Mouse (Mus musculus): ENCODE measurements around the gene Tmc8. TPM values are rescaled to one million over a fixed set of nuclear protein-coding genes. Genes with fewer than 3 reads are reported as not detected.

The Tmc8 gene
- polyA plus RNA-seq, 1 experiment from 2014 or later, result 3.6 TPM

- WGBS, result 93% methylated on average over 14 of the region's 14 CpGs
- Histone ChIP-seq H3K9me3 (replicated peaks) (no peaks in the 10 kb centered on the region), H3K36me3 (peaks cover 59% of the 10 kb centered on the region), H3K4me1 (peaks cover 38% of the 10 kb centered on the region), H3K27me3 (no peaks in the 10 kb centered on the region), H3K4me3 (replicated peaks) (no peak overlapping the region), H3K9ac (no peak overlapping the region), H3K27ac (no peak overlapping the region), H3K4me2 (no peak overlapping the region)
- no peak for ATAC-seq (replicated peaks; ENCODE audit: low FRiP score)
Observed at GRCm38 (mm10) chr11:117776085-117776792, 5.6 kb upstream of the Tmc8 start.

GRCm38 (mm10) chr11:117777111-117777510, 4.8 kb upstream of the Tmc8 start:
- no peaks in the 10 kb centered on the region for H3K9me3 ChIP-seq (replicated peaks)
- WGBS, result 86% methylated on average over 5 of the region's 5 CpGs
- no peak overlapping the region for H3K9ac ChIP-seq
- no peak for ATAC-seq (replicated peaks; ENCODE audit: low FRiP score)
- no peak overlapping the region for H3K27ac ChIP-seq
- no peak overlapping the region for H3K4me2 ChIP-seq
- peaks cover 53% of the 10 kb centered on the region for H3K36me3 ChIP-seq
- H3K4me1 ChIP-seq, result peaks cover 47% of the 10 kb centered on the region
- no peaks in the 10 kb centered on the region for H3K27me3 ChIP-seq
- H3K4me3 ChIP-seq (replicated peaks), result no peak overlapping the region

GRCm38 (mm10) chr11:117778031-117778430, 3.8 kb upstream of the Tmc8 start:
- ATAC-seq (replicated peaks; ENCODE audit: low FRiP score), result no peak
- H3K4me3 ChIP-seq (replicated peaks), result no peak overlapping the region
- H3K4me2 ChIP-seq, result peak overlapping the region; percentile 99; the same call in 1 of the 2 replicates
- no peaks in the 10 kb centered on the region for H3K9me3 ChIP-seq (replicated peaks)
- WGBS, result 92% methylated on average over 11 of the region's 11 CpGs
- H3K9ac ChIP-seq, result no peak overlapping the region
- 0 out of 2 replicates have a peak, but pooled peaks cover 2% of the 10 kb centered on the region for H3K27me3 ChIP-seq
- H3K36me3 ChIP-seq, result peaks cover 46% of the 10 kb centered on the region
- H3K27ac ChIP-seq, result no peak overlapping the region
- H3K4me1 ChIP-seq, result peaks cover 56% of the 10 kb centered on the region

GRCm38 (mm10) chr11:117778851-117779433, 2.9 kb upstream of the Tmc8 start:
- Histone ChIP-seq H3K4me3 (replicated peaks) (peak overlapping the region; percentile 61), H3K4me1 (peaks cover 64% of the 10 kb centered on the region), H3K9me3 (replicated peaks) (no peaks in the 10 kb centered on the region), H3K27ac (peak overlapping the region; percentile 97), H3K36me3 (peaks cover 37% of the 10 kb centered on the region), H3K9ac (peak overlapping the region; percentile 54), H3K27me3 (0 out of 2 replicates have a peak, but pooled peaks cover 6% of the 10 kb centered on the region), H3K4me2 (peak overlapping the region; percentile 99)
- no peak for ATAC-seq (replicated peaks; ENCODE audit: low FRiP score)
- 29% methylated on average over 12 of the region's 12 CpGs for WGBS

GRCm38 (mm10) chr11:117779434-117780198, 2.3 kb upstream of the Tmc8 start:
- H3K9me3 ChIP-seq (replicated peaks), result no peaks in the 10 kb centered on the region
- H3K4me3 ChIP-seq (replicated peaks), result peak overlapping the region; percentile 61
- H3K27ac ChIP-seq, result peak overlapping the region; percentile 97
- H3K36me3 ChIP-seq, result peaks cover 30% of the 10 kb centered on the region
- ATAC-seq (replicated peaks; ENCODE audit: low FRiP score), result peak; percentile 16; the same call in 1 of the 2 replicates
- peaks cover 6% of the 10 kb centered on the region; the same call in 1 of the 2 replicates for H3K27me3 ChIP-seq
- WGBS, result 1% methylated on average over 38 of the region's 38 CpGs
- peak overlapping the region; percentile 54 for H3K9ac ChIP-seq
- peak overlapping the region; percentile 99 for H3K4me2 ChIP-seq
- peaks cover 64% of the 10 kb centered on the region for H3K4me1 ChIP-seq

GRCm38 (mm10) chr11:117780199-117780515, 1.7 kb upstream of the Tmc8 start:
- Histone ChIP-seq H3K27me3 (peaks cover 6% of the 10 kb centered on the region; the same call in 1 of the 2 replicates), H3K27ac (peak overlapping the region; percentile 97), H3K4me1 (peaks cover 64% of the 10 kb centered on the region), H3K4me3 (replicated peaks) (peak overlapping the region; percentile 61), H3K9ac (peak overlapping the region; percentile 54), H3K9me3 (replicated peaks) (no peaks in the 10 kb centered on the region), H3K4me2 (peak overlapping the region; percentile 99), H3K36me3 (peaks cover 25% of the 10 kb centered on the region)
- WGBS, result 2% methylated on average over 17 of the region's 17 CpGs
- ATAC-seq (replicated peaks; ENCODE audit: low FRiP score), result peak; percentile 13

GRCm38 (mm10) chr11:117780582-117781111, 1.2 kb upstream of the Tmc8 start:
- H3K4me2 ChIP-seq, result peak overlapping the region; percentile 99
- under 1% methylated on average over 19 of the region's 19 CpGs for WGBS

GRCm38 (mm10) chr11:117781199-117781821, 566 bp upstream of the Tmc8 start:
- WGBS, result 9% methylated on average over 18 of the region's 18 CpGs
- Histone ChIP-seq H3K4me3 (replicated peaks) (peak overlapping the region; percentile 61), H3K4me2 (peak overlapping the region; percentile 99), H3K9ac (no peak overlapping the region), H3K4me1 (peaks cover 66% of the 10 kb centered on the region), H3K9me3 (replicated peaks) (no peaks in the 10 kb centered on the region), H3K36me3 (peaks cover 19% of the 10 kb centered on the region; the same call in 1 of the 2 replicates), H3K27me3 (peaks cover 6% of the 10 kb centered on the region; the same call in 1 of the 2 replicates), H3K27ac (peak overlapping the region; percentile 97)
- peak; percentile 6; the same call in 1 of the 2 replicates for ATAC-seq (replicated peaks; ENCODE audit: low FRiP score)

More at GRCm38 (mm10) chr11:117780582-117781111, 1.2 kb upstream of the Tmc8 start:
- peak; percentile 75 for ATAC-seq (replicated peaks; ENCODE audit: low FRiP score)
- Histone ChIP-seq H3K9me3 (replicated peaks) (no peaks in the 10 kb centered on the region), H3K27ac (peak overlapping the region; percentile 97), H3K4me1 (peaks cover 64% of the 10 kb centered on the region), H3K4me3 (replicated peaks) (peak overlapping the region; percentile 61), H3K9ac (peak overlapping the region; percentile 54), H3K27me3 (peaks cover 6% of the 10 kb centered on the region; the same call in 1 of the 2 replicates), H3K36me3 (peaks cover 20% of the 10 kb centered on the region; the same call in 1 of the 2 replicates)

GRCm38 (mm10) chr11:117782705-117783034, 794 bp downstream of the Tmc8 start:
- Histone ChIP-seq H3K4me3 (replicated peaks) (peak overlapping the region; percentile 61), H3K4me2 (peak overlapping the region; percentile 99), H3K4me1 (peaks cover 66% of the 10 kb centered on the region), H3K36me3 (peaks cover 5% of the 10 kb centered on the region; the same call in 1 of the 2 replicates), H3K9ac (peak overlapping the region; percentile 27; the same call in 1 of the 2 replicates), H3K27ac (peak overlapping the region; percentile 97), H3K27me3 (peaks cover 6% of the 10 kb centered on the region; the same call in 1 of the 2 replicates), H3K9me3 (replicated peaks) (no peaks in the 10 kb centered on the region)
- WGBS, result 52% methylated on average over 9 of the region's 9 CpGs
- ATAC-seq (replicated peaks; ENCODE audit: low FRiP score), result no peak

- Histone ChIP-seq H3K4me2 (peak overlapping the region; percentile 99), H3K27me3 (peaks cover 6% of the 10 kb centered on the region; the same call in 1 of the 2 replicates), H3K27ac (peak overlapping the region; percentile 97), H3K4me3 (replicated peaks) (peak overlapping the region; percentile 61), H3K9me3 (replicated peaks) (no peaks in the 10 kb centered on the region), H3K9ac (peak overlapping the region; percentile 27; the same call in 1 of the 2 replicates), H3K4me1 (peaks cover 62% of the 10 kb centered on the region), H3K36me3 (peaks cover 1% of the 10 kb centered on the region; the same call in 1 of the 2 replicates)
- 5% methylated on average over 28 of the region's 31 CpGs for WGBS
- ATAC-seq (replicated peaks; ENCODE audit: low FRiP score), result 0 out of 2 replicates have a peak, but pooled peaks have one; percentile 13
Observed at GRCm38 (mm10) chr11:117783089-117783488, 1.2 kb downstream of the Tmc8 start.

Measured in kidney, embryonic 15.5 days (tissue).